Mouse (Mus musculus) lung, postnatal 14 days (tissue): ENCODE measurements around the gene Herc2.

ENCODE experiments used
- DNase-seq: peaks from one replicate; pipeline ENCODE4 v3.0.0; 2021

Gene Herc2

DNA sequence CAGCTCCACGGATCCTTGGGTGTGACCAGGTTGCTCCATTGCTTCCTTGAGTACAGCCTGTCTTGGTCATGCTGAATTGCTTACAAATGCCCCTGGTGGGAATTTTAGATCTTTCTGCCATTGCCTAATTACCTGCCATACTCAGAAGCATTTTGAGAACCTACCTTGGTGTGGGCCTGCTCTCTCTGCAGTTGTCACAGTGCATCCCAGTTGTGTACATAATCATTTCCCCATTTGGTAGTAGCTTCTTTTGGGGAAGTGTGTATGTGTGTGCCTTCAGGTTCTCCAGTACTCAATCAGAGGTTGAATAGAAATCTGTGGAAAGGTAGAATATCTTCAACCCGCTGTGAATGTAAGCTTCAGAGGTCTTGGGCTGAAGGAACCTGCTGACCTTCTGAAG lies 153.3 kb downstream of the Herc2 start:
- DNase-seq: no peak

DNA sequence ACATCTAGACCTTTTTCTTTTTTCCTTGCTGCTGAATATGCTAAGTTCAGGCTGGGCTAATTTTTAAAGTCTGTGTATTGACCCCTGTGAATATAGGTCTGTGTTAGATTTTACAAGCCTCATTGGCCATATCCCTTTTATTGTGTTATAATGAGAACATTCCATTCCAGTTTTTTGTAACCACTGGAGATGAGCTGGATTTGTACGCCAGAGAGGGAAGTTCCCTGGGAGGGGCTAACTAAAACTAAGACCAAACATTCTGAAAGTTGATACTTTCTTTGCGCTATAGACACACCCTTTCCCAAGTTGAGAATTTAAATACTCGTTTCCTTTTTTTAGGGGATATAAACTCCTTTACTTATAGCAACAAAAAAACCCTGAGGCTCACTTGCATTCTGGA lies 154.9 kb downstream of the Herc2 start:
- no peak for DNase-seq

DNA sequence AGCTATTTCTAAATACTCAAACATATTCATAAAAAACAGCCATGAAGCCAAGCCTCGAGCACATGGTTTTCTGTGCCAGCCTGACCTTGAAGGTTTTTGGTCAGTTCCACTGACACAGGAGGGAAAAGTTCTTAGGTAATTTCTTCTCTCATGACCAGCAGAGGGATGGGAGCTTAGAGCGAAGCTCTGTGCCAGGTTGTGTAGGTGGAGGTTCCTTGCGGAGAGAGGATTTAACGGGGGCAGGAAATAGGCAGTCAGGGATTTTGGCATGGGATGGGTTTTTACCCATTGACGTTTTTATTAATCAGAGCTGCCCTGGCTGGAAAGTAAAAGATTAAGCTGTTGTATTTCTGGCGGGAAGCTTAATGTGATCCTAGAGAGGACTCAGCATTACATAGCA lies 170.8 kb downstream of the Herc2 start:
- no peak for DNase-seq

DNA sequence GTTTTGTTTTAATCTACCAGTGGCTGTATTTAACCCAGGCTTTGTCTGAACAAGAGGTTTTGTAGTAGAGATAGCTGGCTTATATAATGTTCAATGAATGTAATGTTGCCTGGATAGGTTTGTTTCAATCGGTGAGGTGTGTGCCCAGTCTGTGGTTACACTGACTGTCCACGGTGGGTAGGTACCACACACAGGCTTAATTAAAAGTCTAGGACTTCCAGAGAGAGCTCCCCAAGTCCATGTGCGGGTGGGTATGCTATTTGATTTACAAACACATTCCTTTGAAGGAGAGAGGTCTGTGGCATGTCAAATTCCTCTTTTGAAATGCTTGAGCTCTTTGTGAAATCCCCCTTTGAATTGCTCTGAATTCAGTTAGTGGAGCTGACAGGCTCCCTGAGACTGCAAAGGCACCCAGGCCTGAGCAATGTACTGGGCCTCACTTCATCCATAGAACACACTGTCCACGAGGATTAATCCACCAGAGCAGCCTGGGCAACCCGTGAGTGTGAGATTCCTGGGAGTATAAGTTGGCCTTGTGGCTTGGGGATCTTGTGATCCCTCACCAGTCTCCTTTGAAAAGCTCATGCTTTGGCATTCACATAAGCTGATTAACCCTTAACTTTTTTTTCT lies 185.9 kb downstream of the Herc2 start:
- DNase-seq: no peak

DNA sequence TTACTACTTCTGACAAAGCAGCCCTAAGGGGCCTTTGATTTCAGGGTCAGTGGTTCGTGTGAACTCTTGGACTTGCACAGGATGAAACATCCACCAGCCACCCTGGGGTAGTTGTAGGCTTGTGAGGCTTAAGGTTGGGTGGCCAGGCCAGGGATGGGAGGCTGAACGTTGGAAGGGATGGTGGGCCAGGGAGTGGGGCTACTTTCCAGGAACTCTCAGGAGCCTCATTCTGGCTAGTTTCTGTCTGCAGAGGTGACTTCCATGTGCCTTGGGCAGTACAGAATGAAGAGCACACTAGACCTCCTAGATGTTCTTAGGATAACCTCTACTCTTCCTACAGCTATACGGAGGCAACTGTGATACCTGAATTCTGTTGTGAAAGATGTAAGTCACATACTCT lies 186.6 kb downstream of the Herc2 start:
- no peak for DNase-seq

DNA sequence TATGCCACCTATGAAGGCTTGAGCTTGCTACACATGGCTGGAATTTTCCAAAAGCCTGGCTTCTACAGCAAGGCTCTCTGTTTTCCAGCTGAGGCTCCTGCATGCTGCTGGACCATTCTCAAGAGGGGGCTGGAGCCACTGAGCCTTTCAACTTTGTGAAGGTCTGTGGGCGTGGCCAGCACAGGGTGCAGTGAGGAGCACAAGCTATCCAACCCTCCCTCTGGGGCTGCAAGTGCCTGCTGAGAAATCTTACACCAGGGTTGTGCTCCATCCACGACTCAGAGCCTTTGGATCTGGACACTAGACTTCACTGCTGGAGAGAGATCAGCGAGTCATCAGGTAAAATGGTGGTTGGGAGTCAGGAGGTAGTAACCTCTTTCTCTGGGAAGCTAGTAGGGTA lies 189.5 kb downstream of the Herc2 start, which contains the start of gene Oca2:
Gene Oca2 (plus strand): TSS at position 218 of the 400 bp plus-strand sequence.
- DNase-seq: no peak

DNA sequence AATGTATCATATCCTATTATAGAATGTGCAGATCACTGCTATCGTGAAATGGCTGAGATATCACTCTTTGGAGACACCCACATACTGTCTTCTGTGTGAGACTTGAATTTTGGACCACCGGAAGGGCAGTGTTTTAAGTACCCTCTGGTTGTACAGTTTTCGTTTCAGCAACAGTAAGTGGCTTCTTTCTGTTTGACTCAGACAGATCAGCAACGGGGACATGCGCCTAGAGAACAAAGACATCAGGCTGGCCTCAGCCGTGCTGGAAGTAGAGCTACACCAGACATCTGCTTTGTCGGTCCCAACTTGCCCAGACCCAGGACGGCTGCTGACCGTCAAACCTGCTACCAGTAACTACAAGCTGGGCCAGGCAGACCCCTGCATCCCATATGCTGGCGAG lies 204.6 kb downstream of the Herc2 start:
- DNase-seq: no peak

DNA sequence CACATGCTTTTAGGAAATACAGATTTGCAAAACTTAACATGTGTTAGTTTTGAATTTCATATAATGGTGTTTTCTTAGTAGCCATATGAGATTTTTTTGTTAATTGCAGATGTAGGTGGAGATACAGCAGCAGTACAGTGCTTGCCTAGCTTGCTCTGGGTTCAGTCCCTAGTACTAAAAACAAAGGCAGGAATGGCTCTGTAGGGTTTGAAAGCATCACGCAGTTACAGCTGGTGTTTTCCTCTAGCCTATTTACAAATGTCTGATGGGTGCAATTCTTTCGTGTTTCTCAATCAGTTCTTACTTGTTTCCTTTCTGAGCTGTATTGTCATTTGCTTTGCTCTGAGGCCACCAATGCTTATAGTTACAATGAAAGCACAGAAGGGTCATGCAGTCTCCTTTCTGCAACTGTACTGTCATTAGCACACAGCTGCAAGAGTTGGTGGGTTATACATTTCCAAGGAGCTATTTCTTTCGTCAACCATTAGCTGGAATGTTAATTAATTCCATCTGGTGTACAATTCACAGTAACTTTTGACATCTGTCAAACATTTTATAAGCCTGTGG lies 208.0 kb downstream of the Herc2 start:
- no peak for DNase-seq

DNA sequence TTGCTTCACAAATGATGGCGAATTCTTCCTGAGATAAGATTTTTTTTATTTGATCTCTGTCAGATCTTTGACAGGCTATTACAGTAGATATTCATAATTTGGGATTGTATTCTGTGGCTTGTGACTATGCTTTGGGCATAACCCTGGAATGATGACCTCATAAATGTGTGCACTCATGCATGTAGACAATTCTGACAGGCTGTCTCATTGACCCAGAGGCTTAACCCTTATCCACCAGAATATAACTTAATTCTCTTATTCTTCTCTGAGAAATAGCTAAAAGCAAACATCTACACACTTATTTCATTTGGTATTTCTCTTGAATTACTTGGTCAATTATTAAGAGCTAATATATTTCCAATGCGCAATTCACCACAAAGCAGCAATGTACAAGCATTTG lies 227.5 kb downstream of the Herc2 start:
- DNase-seq: no peak
